Mouse (Mus musculus): Measurements from ENCODE around the gene Dek.

DNA sequence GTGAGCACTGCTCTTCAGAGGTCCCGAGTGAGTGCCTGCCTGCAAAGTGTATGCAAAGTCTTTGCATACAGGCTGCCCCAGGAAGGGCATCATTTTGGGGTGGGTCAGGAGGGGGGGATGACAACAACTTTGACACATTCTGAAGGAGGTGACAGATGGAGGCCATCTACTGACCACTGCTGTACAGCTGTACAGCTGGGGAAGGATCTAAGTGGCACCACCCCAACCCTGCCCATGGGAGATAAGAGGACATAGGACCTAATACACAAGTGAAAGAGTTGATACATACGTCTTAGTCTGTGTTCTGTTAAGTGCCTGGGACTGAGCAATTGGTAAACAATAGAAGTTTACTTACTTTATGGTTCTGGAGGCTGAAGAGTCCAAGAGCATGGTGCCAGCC is 3.2 kb upstream of the Dek start:
- TF ChIP-seq CTCF (IDR thresholded peaks at IDR 0.05; ENCODE audit: low read depth, low read length) (no peak), POLR2A (IDR thresholded peaks at IDR 0.05; ENCODE audit: insufficient read depth, low read length) (no peak)
